Mouse (Mus musculus) E14TG2a.4 (cell line): ENCODE data around the gene Med31.

Experiments used
- H3K27me3 ChIP-seq: 2 replicates; pipeline ENCODE4 v1.6.1; 2014; ENCODE audit warnings: low read length, control low read depth; ENCODE audit not compliant: insufficient read depth
- H3K36me3 ChIP-seq: 2 replicates; pipeline ENCODE4 v1.6.1; 2014; ENCODE audit warnings: low read length, control low read depth; ENCODE audit not compliant: insufficient read depth
- H3K4me1 ChIP-seq: replicated peaks from 2 replicates; pipeline ENCODE4 v1.6.1; 2014; ENCODE audit warnings: low read depth, low read length, control low read depth
- H3K4me3 ChIP-seq: replicated peaks from 2 replicates; pipeline ENCODE4 v1.5.1; 2014; ENCODE audit warnings: mild to moderate bottlenecking, low read length
- H3K9me3 ChIP-seq: 2 replicates; pipeline ENCODE4 v1.6.1; 2014; ENCODE audit warnings: low read length, control low read depth
- CTCF ChIP-seq: conservative IDR thresholded peaks from 2 replicates; pipeline ENCODE4 v1.5.1; 2014; ENCODE audit warnings: low read length
- NANOG ChIP-seq: IDR thresholded peaks from 2 replicates; pipeline ENCODE4 v1.6.1; 2014; ENCODE audit warnings: borderline replicate concordance, low read length, mixed read lengths
- POU5F1 ChIP-seq: IDR thresholded peaks from 2 replicates; pipeline ENCODE4 v1.6.1; 2014; ENCODE audit warnings: low read length, borderline replicate concordance

The Med31 gene

DNA sequence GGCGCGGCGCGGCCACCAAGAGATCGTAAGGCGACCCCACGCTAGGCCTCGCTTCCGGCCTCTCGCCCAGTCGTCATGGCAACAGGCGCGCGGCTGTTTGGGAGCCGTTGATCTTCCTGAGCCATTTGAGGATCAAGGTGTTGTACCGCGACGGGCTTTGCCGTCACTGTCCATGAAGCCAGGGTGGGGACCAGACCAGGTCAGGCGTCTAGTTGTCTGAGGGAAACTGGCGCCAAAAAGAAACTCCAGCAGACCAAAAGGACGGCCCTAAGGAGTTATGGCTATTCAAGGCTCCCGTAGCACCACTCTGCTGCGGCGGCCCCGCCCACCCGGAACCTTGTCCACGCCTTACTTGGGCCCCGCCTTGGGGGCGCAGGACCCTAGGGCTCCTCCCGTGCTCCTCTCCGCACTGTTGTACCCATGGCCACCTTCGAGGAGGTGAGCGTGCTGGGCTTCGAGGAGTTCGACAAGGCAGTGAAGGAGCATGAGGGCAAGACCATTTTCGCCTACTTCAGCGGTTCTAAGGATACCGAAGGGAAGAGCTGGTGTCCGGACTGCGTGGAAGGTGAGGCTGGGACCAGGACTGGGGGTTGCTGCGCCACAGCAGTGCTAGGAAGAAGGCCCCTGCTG lies 8.1 kb downstream of the Med31 start, which contains the start of the genes 4933427D14Rik and Txndc17:
4933427D14Rik (minus strand) TSS at position 256 of the 630 bp plus-strand sequence.
Txndc17 (plus strand) TSS at position 344 of the 630 bp plus-strand sequence.
- peaks cover 37% of the 10 kb centered on the region for H3K4me1 ChIP-seq
- peak within 1 kb of the TSS; percentile 88 for H3K4me3 ChIP-seq
- H3K27me3 ChIP-seq = peaks cover 16% of the 10 kb centered on the region
- peaks cover 41% of the 10 kb centered on the region for H3K36me3 ChIP-seq
- no peaks in the 10 kb centered on the region for H3K9me3 ChIP-seq
- TF ChIP-seq NANOG = no peak
- no peak for TF ChIP-seq POU5F1
- TF ChIP-seq CTCF = no peak

DNA sequence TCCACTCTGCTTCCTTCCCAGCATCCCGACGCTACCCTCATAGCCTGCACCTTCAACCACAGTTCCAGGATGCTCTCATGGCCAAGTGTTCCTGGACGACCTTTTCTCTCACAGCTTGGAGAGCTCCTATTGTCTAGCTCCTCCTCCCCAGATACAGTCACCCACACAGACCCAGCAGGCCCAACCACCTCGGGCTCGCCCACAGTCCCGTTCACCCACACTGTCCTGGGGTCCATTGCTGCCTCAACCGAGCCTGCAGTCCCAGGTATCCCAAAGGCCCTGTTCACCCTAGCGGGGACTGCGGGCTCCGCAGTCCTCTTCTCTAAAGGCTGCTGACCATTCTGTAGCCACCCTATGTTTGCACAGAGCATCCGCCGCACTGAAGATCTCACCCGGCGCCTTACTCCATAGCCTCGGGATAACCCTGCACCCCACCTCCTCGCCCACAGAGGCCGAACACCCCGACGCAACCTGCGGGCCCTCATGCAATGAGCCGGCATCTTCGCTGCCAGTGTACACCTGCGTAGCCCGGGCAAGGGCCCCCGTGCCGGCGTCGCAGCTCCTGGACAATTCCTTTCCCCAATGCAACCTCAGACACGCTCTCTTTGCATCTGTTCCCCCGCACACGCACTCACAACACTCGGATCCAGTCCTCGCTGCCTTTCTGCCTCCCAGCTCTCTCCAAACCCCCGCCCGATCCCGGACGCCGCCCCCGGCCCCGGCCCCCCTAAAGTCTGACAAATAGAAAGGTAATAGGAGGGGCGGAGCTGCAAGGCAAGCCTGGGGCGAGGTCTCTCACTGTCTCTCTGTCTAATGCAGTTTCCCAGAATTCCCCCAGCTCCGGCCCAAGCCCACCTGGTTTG lies 8.8 kb downstream of the Med31 start, which contains the start of gene Gm43951:
Gm43951 (minus strand) TSS at position 500 of the 863 bp plus-strand sequence.
- H3K4me1 ChIP-seq = peaks cover 37% of the 10 kb centered on the region
- peak within 1 kb of the TSS; percentile 88 for H3K4me3 ChIP-seq
- H3K36me3 ChIP-seq = peaks cover 36% of the 10 kb centered on the region
- H3K27me3 ChIP-seq = peaks cover 16% of the 10 kb centered on the region
- H3K9me3 ChIP-seq = no peaks in the 10 kb centered on the region
- no peak for TF ChIP-seq POU5F1
- TF ChIP-seq NANOG = no peak
- no peak; the same call in 1 of the 2 replicates for TF ChIP-seq CTCF

GRCm38 (mm10) chr11:72205256-72205655 lies 10.1 kb downstream of the Med31 start:
- Histone ChIP-seq H3K4me1 (peaks cover 37% of the 10 kb centered on the region), H3K27me3 (peaks cover 16% of the 10 kb centered on the region), H3K9me3 (no peaks in the 10 kb centered on the region), H3K4me3 (peak overlapping the region; percentile 88), H3K36me3 (peaks cover 27% of the 10 kb centered on the region)
- TF ChIP-seq CTCF = no peak
- TF ChIP-seq POU5F1 = no peak
- TF ChIP-seq NANOG = no peak

DNA sequence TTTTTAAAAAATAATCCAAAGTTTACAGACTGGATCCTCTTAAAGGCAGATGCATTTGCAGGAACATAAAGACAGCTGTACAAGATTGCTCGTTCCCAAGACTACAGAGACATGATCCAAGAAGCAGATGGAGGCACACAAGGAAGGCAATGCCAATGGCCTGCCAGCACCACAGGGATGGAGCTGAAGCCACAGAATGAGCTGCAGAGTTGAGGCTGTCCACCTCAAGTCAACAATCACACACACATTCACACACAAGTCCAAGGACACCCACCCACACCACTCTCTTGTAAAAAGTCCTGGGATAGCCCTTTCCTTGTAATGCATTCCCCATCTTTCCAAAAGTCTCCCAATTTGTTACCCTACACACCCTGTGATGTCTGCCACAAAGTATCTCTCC lies 12.0 kb downstream of the Med31 start:
- H3K4me3 ChIP-seq = no peak overlapping the region
- no peak for TF ChIP-seq POU5F1
- no peak for TF ChIP-seq NANOG
- no peak for TF ChIP-seq CTCF
- H3K27me3 ChIP-seq = peaks cover 16% of the 10 kb centered on the region
- H3K4me1 ChIP-seq = peaks cover 34% of the 10 kb centered on the region
- no peaks in the 10 kb centered on the region for H3K9me3 ChIP-seq
- H3K36me3 ChIP-seq = peaks cover 17% of the 10 kb centered on the region

DNA sequence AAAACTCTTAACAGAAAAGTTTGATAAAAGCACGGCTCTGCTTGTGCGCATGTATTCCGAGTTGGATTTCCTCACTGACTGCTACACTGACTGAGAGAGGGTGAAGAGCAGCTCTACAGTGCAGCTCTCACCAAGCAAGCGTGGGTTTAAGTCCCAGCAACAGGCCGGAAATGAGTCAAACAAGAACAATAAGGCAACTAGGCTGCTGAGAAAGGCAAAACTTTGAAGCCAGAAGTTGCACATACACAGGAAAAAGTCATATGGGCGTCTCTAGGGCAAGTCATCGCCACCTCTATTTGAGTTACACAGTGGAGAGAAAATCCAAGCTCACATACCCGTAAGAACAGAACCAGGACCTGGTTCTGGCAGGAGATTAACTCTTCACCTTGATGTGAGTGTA lies 18.9 kb downstream of the Med31 start:
- Histone ChIP-seq H3K9me3 (no peaks in the 10 kb centered on the region), H3K4me1 (0 out of 2 replicates have a peak, but pooled peaks cover 4% of the 10 kb centered on the region), H3K27me3 (no peaks in the 10 kb centered on the region), H3K4me3 (no peak overlapping the region), H3K36me3 (peaks cover 37% of the 10 kb centered on the region)
- TF ChIP-seq NANOG (no peak), POU5F1 (no peak), CTCF (no peak)

GRCm38 (mm10) chr11:72194259-72194658 lies 21.1 kb downstream of the Med31 start:
- Histone ChIP-seq H3K36me3 (peaks cover 52% of the 10 kb centered on the region), H3K4me3 (no peak overlapping the region), H3K9me3 (no peaks in the 10 kb centered on the region), H3K27me3 (no peaks in the 10 kb centered on the region), H3K4me1 (0 out of 2 replicates have a peak, but pooled peaks cover 4% of the 10 kb centered on the region)
- TF ChIP-seq NANOG (no peak), CTCF (no peak), POU5F1 (no peak)

GRCm38 (mm10) chr11:72190857-72191256 lies 24.5 kb downstream of the Med31 start:
- no peaks in the 10 kb centered on the region for H3K9me3 ChIP-seq
- TF ChIP-seq NANOG = no peak
- H3K36me3 ChIP-seq = peaks cover 40% of the 10 kb centered on the region
- H3K27me3 ChIP-seq = no peaks in the 10 kb centered on the region
- H3K4me3 ChIP-seq = no peak overlapping the region
- H3K4me1 ChIP-seq = peaks cover 12% of the 10 kb centered on the region

- H3K9me3 ChIP-seq = no peaks in the 10 kb centered on the region
- no peak for TF ChIP-seq CTCF
- TF ChIP-seq POU5F1 = no peak
- no peaks in the 10 kb centered on the region for H3K27me3 ChIP-seq
- peaks cover 14% of the 10 kb centered on the region for H3K4me1 ChIP-seq
- no peak overlapping the region for H3K4me3 ChIP-seq
- H3K36me3 ChIP-seq = peaks cover 26% of the 10 kb centered on the region
These were observed 31.1 kb downstream of the Med31 start for GRCm38 (mm10) chr11:72184252-72184651.
